Mouse (Mus musculus): ENCODE data around the gene Gdf10. TPM values are rescaled to one million over a fixed set of nuclear protein-coding genes. Genes with fewer than 3 reads are reported as not detected.

The Gdf10 gene
- polyA plus RNA-seq, 1 experiment from 2014 or later: 0.92 TPM

- no peak for DNase-seq (ENCODE audit: low spot score)
- Histone ChIP-seq H3K27ac (replicated peaks) (no peak overlapping the region), H3K4me3 (no peak overlapping the region), H3K9me3 (no peaks in the 10 kb centered on the region), H3K4me1 (no peaks in the 10 kb centered on the region), H3K27me3 (replicated peaks; ENCODE audit: low read depth, poor library complexity, severe bottlenecking) (0 out of 2 replicates have a peak, but pooled peaks cover 20% of the 10 kb centered on the region), H3K36me3 (replicated peaks) (no peaks in the 10 kb centered on the region)
- WGBS: 80% methylated on average over 1 of the region's 1 CpGs
Observed at GRCm38 (mm10) chr14:33903199-33903598, 20.2 kb upstream of the Gdf10 start.

GRCm38 (mm10) chr14:33904851-33905250, 18.5 kb upstream of the Gdf10 start:
- 0 out of 2 replicates have a peak, but pooled peaks cover 11% of the 10 kb centered on the region for H3K27me3 ChIP-seq (replicated peaks; ENCODE audit: low read depth, poor library complexity, severe bottlenecking)
- no peak overlapping the region for H3K4me3 ChIP-seq
- H3K4me1 ChIP-seq: no peaks in the 10 kb centered on the region
- no peak overlapping the region for H3K27ac ChIP-seq (replicated peaks)
- H3K9me3 ChIP-seq: no peaks in the 10 kb centered on the region
- DNase-seq (ENCODE audit: low spot score): no peak
- H3K36me3 ChIP-seq (replicated peaks): no peaks in the 10 kb centered on the region

GRCm38 (mm10) chr14:33913727-33914126, 9.7 kb upstream of the Gdf10 start:
- no peak overlapping the region for H3K4me3 ChIP-seq
- DNase-seq (ENCODE audit: low spot score): peak; percentile 56
- H3K36me3 ChIP-seq (replicated peaks): no peaks in the 10 kb centered on the region
- H3K27ac ChIP-seq (replicated peaks): no peak overlapping the region
- no peaks in the 10 kb centered on the region for H3K4me1 ChIP-seq
- 26% methylated on average over 3 of the region's 3 CpGs for WGBS
- H3K9me3 ChIP-seq: no peaks in the 10 kb centered on the region
- peaks cover 46% of the 10 kb centered on the region for H3K27me3 ChIP-seq (replicated peaks; ENCODE audit: low read depth, poor library complexity, severe bottlenecking)

- 90% methylated on average over 9 of the region's 9 CpGs for WGBS
- H3K27ac ChIP-seq (replicated peaks): no peak overlapping the region
- H3K4me1 ChIP-seq: 0 out of 2 replicates have a peak, but pooled peaks cover 1% of the 10 kb centered on the region
- DNase-seq (ENCODE audit: low spot score): no peak
- no peaks in the 10 kb centered on the region for H3K36me3 ChIP-seq (replicated peaks)
- no peak overlapping the region for H3K4me3 ChIP-seq
- no peaks in the 10 kb centered on the region for H3K9me3 ChIP-seq
- H3K27me3 ChIP-seq (replicated peaks; ENCODE audit: low read depth, poor library complexity, severe bottlenecking): peaks cover 50% of the 10 kb centered on the region
Observed at GRCm38 (mm10) chr14:33914206-33914605, 9.2 kb upstream of the Gdf10 start.

GRCm38 (mm10) chr14:33920727-33921559, 2.4 kb upstream of the Gdf10 start:
- no peak overlapping the region for H3K4me3 ChIP-seq
- peaks cover 33% of the 10 kb centered on the region for H3K4me1 ChIP-seq
- no peak overlapping the region for H3K27ac ChIP-seq (replicated peaks)
- H3K27me3 ChIP-seq (replicated peaks; ENCODE audit: low read depth, poor library complexity, severe bottlenecking): peaks cover 100% of the 10 kb centered on the region
- 20% methylated on average over 14 of the region's 14 CpGs for WGBS
- H3K36me3 ChIP-seq (replicated peaks): no peaks in the 10 kb centered on the region
- peak; percentile 19 for DNase-seq (ENCODE audit: low spot score)
- no peaks in the 10 kb centered on the region for H3K9me3 ChIP-seq

- Histone ChIP-seq H3K4me1 (peaks cover 33% of the 10 kb centered on the region), H3K9me3 (no peaks in the 10 kb centered on the region), H3K27me3 (replicated peaks; ENCODE audit: low read depth, poor library complexity, severe bottlenecking) (peaks cover 100% of the 10 kb centered on the region), H3K4me3 (peak overlapping the region; percentile 68), H3K36me3 (replicated peaks) (no peaks in the 10 kb centered on the region), H3K27ac (replicated peaks) (no peak overlapping the region; the same call in 1 of the 2 replicates)
- 7% methylated on average over 8 of the region's 8 CpGs for WGBS
- no peak for DNase-seq (ENCODE audit: low spot score)
Observed at GRCm38 (mm10) chr14:33922771-33923167, 618 bp upstream of the Gdf10 start.

- no peaks in the 10 kb centered on the region for H3K36me3 ChIP-seq (replicated peaks)
- no peak for DNase-seq (ENCODE audit: low spot score)
Observed at GRCm38 (mm10) chr14:33931853-33932252, 8.5 kb downstream of the Gdf10 start.

GRCm38 (mm10) chr14:33932935-33933703, 9.7 kb downstream of the Gdf10 start:
- 67% methylated on average over 10 of the region's 10 CpGs for WGBS
- DNase-seq (ENCODE audit: low spot score): peak; percentile 63

More at GRCm38 (mm10) chr14:33931853-33932252, 8.5 kb downstream of the Gdf10 start:
- Histone ChIP-seq H3K27me3 (replicated peaks; ENCODE audit: low read depth, poor library complexity, severe bottlenecking) (peaks cover 87% of the 10 kb centered on the region), H3K4me1 (peaks cover 3% of the 10 kb centered on the region), H3K4me3 (no peak overlapping the region), H3K27ac (replicated peaks) (no peak overlapping the region), H3K9me3 (no peaks in the 10 kb centered on the region)
- WGBS: 66% methylated on average over 17 of the region's 17 CpGs

GRCm38 (mm10) chr14:33933778-33934317, 10.5 kb downstream of the Gdf10 start:
- WGBS: 45% methylated on average over 5 of the region's 5 CpGs

More at GRCm38 (mm10) chr14:33932935-33933703, 9.7 kb downstream of the Gdf10 start:
- Histone ChIP-seq H3K27ac (replicated peaks) (no peak overlapping the region), H3K36me3 (replicated peaks) (no peaks in the 10 kb centered on the region), H3K4me3 (no peak overlapping the region), H3K27me3 (replicated peaks; ENCODE audit: low read depth, poor library complexity, severe bottlenecking) (peaks cover 77% of the 10 kb centered on the region), H3K4me1 (peaks cover 3% of the 10 kb centered on the region), H3K9me3 (no peaks in the 10 kb centered on the region)

GRCm38 (mm10) chr14:33939117-33939516, 15.7 kb downstream of the Gdf10 start:
- Histone ChIP-seq H3K27me3 (replicated peaks; ENCODE audit: low read depth, poor library complexity, severe bottlenecking) (peaks cover 68% of the 10 kb centered on the region), H3K4me1 (0 out of 2 replicates have a peak, but pooled peaks cover 3% of the 10 kb centered on the region), H3K27ac (replicated peaks) (peak overlapping the region; percentile 44; the same call in 1 of the 2 replicates), H3K4me3 (peak overlapping the region; percentile 32; the same call in 1 of the 2 replicates), H3K9me3 (no peaks in the 10 kb centered on the region), H3K36me3 (replicated peaks) (no peaks in the 10 kb centered on the region)
- peak; percentile 77 for DNase-seq (ENCODE audit: low spot score)
- WGBS: 30% methylated on average over 9 of the region's 9 CpGs

More at GRCm38 (mm10) chr14:33933778-33934317, 10.5 kb downstream of the Gdf10 start:
- peaks cover 76% of the 10 kb centered on the region for H3K27me3 ChIP-seq (replicated peaks; ENCODE audit: low read depth, poor library complexity, severe bottlenecking)
- peaks cover 3% of the 10 kb centered on the region for H3K4me1 ChIP-seq
- H3K27ac ChIP-seq (replicated peaks): no peak overlapping the region
- DNase-seq (ENCODE audit: low spot score): peak; percentile 67
- H3K36me3 ChIP-seq (replicated peaks): no peaks in the 10 kb centered on the region
- H3K9me3 ChIP-seq: no peaks in the 10 kb centered on the region
- no peak overlapping the region for H3K4me3 ChIP-seq

- Histone ChIP-seq H3K9me3 (no peaks in the 10 kb centered on the region), H3K4me1 (0 out of 2 replicates have a peak, but pooled peaks cover 3% of the 10 kb centered on the region), H3K4me3 (no peak within 1 kb of the TSS), H3K27ac (replicated peaks) (no peak within 1 kb of the TSS), H3K27me3 (replicated peaks; ENCODE audit: low read depth, poor library complexity, severe bottlenecking) (peaks cover 71% of the 10 kb centered on the region), H3K36me3 (replicated peaks) (no peaks in the 10 kb centered on the region)
- WGBS: 81% methylated on average over 8 of the region's 8 CpGs
- no peak for DNase-seq (ENCODE audit: low spot score)
Observed at GRCm38 (mm10) chr14:33940739-33941138, 17.4 kb downstream of the Gdf10 start, which contains the start of gene Gdf2. Gdf2 (plus strand) TSS chr14:33941039.

- no peak for DNase-seq (ENCODE audit: low spot score)
- 75% methylated on average over 5 of the region's 5 CpGs for WGBS
- Histone ChIP-seq H3K4me3 (no peak overlapping the region), H3K9me3 (no peaks in the 10 kb centered on the region), H3K27me3 (replicated peaks; ENCODE audit: low read depth, poor library complexity, severe bottlenecking) (peaks cover 71% of the 10 kb centered on the region), H3K36me3 (replicated peaks) (no peaks in the 10 kb centered on the region), H3K27ac (replicated peaks) (no peak overlapping the region), H3K4me1 (0 out of 2 replicates have a peak, but pooled peaks cover 3% of the 10 kb centered on the region)
Observed at GRCm38 (mm10) chr14:33942222-33942621, 18.8 kb downstream of the Gdf10 start.
